Mouse (Mus musculus) left cerebral cortex, postnatal 25 days (tissue): ENCODE results near the gene Slc9a9. TPM values are rescaled to one million over a fixed set of nuclear protein-coding genes. Genes with fewer than 3 reads are reported as not detected.

Experiments used
- DNase-seq, 2 experiments: peaks; one replicate each; pipeline ENCODE4 v3.0.0; 2022; ENCODE audit warnings: low spot score in 2 of 2, mixed read lengths in 1 of 2
- intact Hi-C: fragments of 180-260 bp; cut with DNase I; formaldehyde crosslinking; loops from one replicate; pipeline ENCODE4 v1.15.1; 2025
- microRNA-seq, 2 experiments: library from miRNA; unstranded; fragments of <30 nt; microRNA quantifications; one replicate each; pipeline ENCODE4 v1.2.0; 2022
- total RNA-seq, 2 experiments: library from RNA; stranded (reverse); gene quantifications; 2 replicates each; pipeline ENCODE4 v1.2.3; 2021

The Slc9a9 gene
- total RNA-seq, 2 experiments from 2014 or later: 17.9 to 24.0 TPM

- DNase-seq: no peak
- intact Hi-C loops: no loop called here
Observed at GRCm38 (mm10) chr9:95220009-95220408, 550.3 kb downstream of the Slc9a9 start.

GRCm38 (mm10) chr9:95221310-95221709 lies 551.6 kb downstream of the Slc9a9 start:
- intact Hi-C loops: no loop called here

GRCm38 (mm10) chr9:95226986-95227385 lies 557.3 kb downstream of the Slc9a9 start:
- intact Hi-C loops: no loop called here
- DNase-seq: no peak

More at GRCm38 (mm10) chr9:95221310-95221709, 551.6 kb downstream of the Slc9a9 start:
- no peak for DNase-seq

DNA sequence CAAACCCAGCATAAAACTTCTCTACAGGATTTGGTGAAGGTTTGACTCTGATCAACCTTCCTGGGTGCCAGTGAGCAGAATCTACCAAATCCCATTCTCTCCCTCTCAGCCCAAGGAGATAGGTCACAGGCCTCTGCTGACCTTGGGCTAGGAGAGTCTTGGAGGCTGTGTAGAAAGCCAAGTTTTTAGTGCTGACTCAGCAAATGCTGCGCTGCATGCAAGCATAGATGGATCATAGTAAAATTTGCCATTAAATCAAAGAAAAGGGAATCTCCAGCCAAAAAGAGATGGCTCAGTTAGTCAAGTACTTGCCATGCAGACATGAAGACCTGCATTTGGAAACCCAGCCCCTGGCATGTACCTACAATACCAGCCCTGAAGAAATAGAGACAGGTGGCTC lies 558.4 kb downstream of the Slc9a9 start:
- no peak for DNase-seq
- intact Hi-C loops: no loop called here

DNA sequence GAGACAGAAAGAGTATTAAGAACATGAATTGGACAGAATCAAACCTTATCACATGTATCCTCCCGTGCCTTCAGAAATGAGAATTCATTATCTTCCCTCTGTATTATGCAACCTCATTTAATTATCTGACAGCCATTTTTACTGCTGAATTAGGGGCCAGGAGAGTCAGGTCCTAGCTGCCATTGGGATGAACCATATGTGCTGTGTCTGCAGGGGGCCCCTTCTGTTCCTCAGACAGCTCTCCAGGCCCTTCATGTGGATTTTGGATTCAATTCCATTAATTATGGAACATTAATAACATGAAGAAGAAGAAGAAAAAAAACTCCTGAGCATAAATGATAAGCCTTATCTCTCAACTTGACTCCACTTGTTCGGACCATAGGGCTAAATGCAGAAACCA lies 559.4 kb downstream of the Slc9a9 start:
- intact Hi-C loops: no loop called here
- no peak for DNase-seq

DNA sequence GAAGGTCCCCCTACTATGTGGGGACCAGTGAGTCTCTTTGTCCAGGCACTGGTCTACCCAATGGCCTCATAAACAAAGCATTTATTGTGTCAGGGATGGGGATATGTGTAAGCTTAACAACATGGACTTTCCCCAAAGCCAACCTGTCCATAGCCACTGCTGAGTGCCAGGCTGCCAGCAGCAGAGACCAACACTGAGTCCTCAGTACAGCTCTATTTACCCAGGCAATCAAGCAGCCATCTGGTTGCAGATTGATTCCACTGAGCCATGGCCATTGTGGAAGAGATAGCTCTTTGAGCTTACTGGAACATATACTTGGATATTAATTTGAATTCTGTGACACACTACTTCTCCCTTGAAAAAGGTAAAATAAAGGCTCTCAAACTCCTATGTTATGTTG lies 570.2 kb downstream of the Slc9a9 start:
- DNase-seq: no peak
- intact Hi-C loops: no loop called here

- DNase-seq: no peak
- intact Hi-C loops: no loop called here
Observed at GRCm38 (mm10) chr9:95242628-95243195, 573.0 kb downstream of the Slc9a9 start.

DNA sequence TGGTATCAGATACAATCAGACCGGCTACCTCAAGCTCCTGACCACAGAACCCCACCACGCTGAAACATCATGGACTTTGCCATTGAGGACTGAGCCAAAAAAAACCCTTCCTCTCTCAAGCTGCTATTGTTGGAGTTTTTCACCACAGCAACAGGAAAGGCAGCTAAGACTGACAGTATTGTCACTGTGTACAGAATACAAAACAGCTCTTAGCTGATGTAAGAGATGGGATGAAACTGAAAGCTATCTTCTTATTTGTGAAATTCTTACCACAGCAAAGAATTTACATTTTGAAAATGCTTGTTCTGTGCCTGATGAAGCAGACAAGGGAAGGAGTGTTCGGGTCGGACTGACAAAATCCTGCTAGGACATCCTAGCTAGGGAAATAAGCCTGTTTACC lies 584.5 kb downstream of the Slc9a9 start:
- no peak for DNase-seq
- intact Hi-C loops: no loop called here

GRCm38 (mm10) chr9:95255844-95256243 lies 586.1 kb downstream of the Slc9a9 start:
- intact Hi-C loops: no loop called here
- peak in 1 of 2 experiments; percentile 22 for DNase-seq

- intact Hi-C loops: no loop called here
- no peak for DNase-seq
Observed at GRCm38 (mm10) chr9:95256680-95257316, 587.1 kb downstream of the Slc9a9 start.

GRCm38 (mm10) chr9:95262851-95263250 lies 593.1 kb downstream of the Slc9a9 start:
- DNase-seq: no peak
- intact Hi-C loops: no loop called here

DNA sequence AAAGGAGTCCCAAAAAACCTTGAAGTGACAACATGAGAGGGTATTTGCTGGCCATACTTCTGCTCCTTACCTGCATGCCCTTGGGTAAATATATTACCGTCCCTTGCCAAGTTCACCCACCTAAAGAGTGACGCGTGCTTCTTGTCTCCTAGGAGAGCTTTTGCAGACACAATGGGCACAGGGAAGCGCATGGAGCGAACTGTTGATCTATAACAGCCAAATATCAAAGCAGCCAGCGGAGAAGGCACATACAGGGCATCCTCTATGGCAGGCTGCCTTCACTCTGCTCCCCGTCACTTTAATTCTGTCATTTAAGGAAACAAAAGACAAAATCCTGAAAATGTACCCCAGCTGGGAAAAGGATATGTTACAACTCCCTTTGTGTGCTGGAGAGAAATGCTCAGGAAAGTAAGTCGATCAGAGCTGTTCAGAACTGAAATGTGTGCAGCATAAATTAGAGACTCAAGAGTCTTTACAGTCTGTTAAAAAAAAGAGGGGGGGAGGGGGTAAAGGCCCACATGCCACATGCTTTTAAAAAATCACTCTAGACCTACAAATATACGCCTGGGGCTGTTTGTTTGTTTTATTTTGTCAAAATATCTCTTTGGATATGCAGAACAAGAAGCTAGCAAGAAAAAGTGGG lies 594.3 kb downstream of the Slc9a9 start:
- DNase-seq: no peak
- intact Hi-C loops: no loop called here

DNA sequence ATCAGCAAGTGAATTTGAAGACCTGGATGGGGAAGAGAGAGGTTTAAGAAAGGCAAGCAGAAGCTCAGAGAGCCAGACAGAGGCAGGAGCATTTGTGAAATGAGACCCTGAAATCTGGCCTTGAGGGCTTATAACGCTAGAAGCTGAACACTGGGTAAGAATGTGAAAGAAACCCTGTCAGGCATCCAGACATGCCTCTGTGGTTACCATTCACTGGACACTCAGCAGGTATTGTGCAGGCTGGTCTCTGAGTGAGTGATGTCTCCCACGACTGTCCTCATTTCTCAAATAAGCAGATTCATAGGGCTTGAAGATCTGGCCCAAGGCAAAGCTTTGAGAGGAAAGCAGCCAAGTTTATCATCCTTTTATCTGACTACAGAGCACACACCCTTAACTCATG lies 596.5 kb downstream of the Slc9a9 start:
- no peak for DNase-seq
- intact Hi-C loops: no loop called here

DNA sequence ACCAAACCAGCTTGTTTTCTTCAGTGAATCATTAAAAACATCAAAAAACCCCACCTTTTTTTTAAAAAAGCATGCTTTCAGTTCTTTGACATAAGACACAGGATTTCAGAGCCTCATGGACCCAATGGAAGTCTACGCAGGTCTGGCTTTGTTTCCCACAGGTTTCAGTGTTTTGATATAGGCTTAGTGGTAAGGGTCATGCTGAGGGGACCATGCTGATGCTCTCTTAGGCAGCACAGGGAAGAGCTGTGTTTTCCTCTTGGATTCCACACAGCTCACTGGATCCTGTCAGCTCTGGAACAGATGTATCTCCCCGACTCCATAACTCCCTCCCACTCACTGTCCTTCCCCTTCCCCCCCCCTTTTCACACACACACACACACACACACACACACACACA lies 597.2 kb downstream of the Slc9a9 start:
- intact Hi-C loops: no loop called here
- no peak for DNase-seq

DNA sequence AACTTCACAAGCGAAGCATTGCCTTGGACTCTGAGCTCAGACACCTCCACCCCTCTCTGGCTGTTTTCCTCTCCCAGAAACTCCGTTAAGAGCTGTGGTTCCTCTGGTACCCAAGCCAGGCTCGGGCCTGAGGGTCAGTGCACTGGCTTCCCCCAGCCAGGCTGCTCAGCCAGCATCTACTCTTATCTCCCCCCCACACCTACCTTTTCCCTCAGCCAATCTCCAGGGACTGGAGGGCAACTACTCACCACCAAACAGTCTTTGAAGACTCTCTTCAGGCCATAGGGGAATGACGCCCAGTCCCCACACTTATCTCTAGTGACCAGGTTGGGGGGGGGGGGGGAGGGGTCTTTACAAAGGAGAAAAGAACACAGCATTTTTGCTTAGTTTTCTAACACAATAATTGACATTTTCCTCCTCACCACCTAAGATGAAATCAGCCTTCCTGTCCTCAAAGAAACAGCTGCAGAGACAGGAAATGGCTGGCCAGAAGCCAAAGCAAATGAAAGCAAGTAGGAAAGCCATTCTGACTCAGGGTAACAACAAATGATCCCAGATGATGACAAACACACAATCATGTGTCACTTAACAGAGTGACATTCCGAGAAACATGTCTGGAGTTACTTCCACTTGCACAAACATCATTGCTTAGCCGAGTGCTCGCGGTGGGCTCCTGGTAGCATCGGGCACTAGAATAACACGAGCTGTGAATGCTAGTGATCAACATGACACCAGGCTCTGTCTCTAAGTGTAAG lies 610.1 kb downstream of the Slc9a9 start:
- intact Hi-C loops: no loop called here
- peak in 1 of 2 experiments; percentile 23 for DNase-seq

Small RNAs within 50 kb of the gene (microRNA-seq; reads per million reads assigned to microRNA genes)
- gene Mir7656: 0.74 to 1.0 reads per million in 2 experiments

Other genes with a start within 250 kb of the Slc9a9 start
- 10 to 100 TPM; 35.6 to 46.1 TPM for gene 1190002N15Rik, start 131.8 kb upstream of the Slc9a9 start, total RNA-seq